Mouse (Mus musculus) gastrocnemius, postnatal 25 days (tissue): Measurements from ENCODE around the gene Prr13. TPM values are rescaled to one million over a fixed set of nuclear protein-coding genes. Genes with fewer than 3 reads are reported as not detected.

Source experiments
- DNase-seq: peaks from one replicate; pipeline ENCODE4 v3.0.0; 2022
- total RNA-seq, 2 experiments: library from RNA; stranded (reverse); gene quantifications; 1 replicate in 1 of 2; 2 replicates in 1 of 2; pipeline ENCODE4 v1.2.3; 2021

The Prr13 gene
- total RNA-seq, 2 experiments from 2014 or later, result 12.9 to 13.2 TPM

- DNase-seq, result no peak
Observed at GRCm38 (mm10) chr15:102503924-102504782, 45.3 kb downstream of the Prr13 start.

DNA sequence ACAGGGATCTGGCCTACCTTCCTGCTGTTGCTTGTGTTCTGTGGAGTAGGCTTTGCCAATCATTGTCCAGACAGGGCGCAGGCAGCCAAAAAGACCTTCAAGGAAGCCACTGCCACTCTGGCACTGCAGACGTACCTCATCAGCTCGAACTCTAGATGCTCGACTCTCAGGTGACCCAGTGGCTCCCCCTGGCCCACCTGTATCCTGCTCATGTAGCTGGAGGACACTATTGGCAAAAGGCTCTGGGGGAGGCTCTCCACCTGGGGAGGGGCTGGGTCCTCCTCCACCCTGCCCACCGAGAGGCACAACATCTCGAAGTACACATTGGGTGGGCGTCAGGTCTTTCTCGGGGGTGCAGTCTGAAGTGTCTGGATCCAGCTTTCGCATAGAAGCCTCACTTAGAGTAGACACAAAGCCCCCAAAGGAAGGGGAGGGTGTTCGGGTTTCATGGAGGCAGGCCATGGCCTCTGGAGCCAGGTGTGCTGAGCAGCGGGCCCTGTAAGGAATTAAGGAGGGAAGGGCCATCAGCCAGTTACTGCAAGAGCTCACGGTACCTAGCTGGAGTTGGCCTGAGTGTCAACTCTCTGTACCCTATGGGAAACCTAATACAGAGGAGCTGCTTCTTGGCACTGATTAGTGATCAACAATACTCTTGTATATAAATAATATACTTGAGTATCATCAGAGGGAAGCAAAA lies 46.4 kb downstream of the Prr13 start:
- DNase-seq, result no peak

DNA sequence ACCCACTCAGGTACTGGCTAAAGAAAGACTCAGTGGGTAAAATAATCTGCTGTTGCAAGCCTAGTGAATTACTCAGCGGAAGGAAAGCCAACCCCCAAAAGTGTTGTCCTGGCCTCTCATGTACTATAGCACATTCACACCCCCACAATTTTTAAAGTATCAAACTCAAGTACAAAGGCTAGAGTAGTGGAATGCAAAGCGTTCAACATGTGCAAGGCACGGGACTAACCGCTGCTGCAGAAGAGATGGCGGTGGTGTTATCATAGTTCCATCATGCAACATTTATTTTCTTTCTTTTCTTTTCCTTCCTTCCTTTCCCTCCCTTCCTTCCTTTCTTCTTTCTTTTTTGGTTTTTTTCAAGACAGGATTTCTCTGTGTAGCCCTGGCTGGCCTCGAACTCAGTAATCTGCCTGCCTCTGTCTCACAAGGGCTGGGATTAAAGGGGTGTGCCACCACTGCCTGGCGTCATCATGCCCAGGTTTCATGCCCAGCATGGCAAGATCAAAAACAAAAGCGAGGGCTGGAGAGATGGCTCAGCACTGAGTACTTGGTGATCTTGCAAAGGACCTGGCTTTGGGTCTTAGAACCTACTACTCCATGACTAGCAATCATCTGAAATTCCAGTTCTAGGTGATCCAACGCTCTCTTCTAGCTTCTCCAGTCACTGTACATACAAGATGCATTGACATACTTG lies 47.1 kb downstream of the Prr13 start:
- DNase-seq, result no peak

GRCm38 (mm10) chr15:102506464-102506830 lies 47.6 kb downstream of the Prr13 start:
- DNase-seq, result no peak

GRCm38 (mm10) chr15:102506864-102507263 lies 48.0 kb downstream of the Prr13 start:
- no peak for DNase-seq

DNA sequence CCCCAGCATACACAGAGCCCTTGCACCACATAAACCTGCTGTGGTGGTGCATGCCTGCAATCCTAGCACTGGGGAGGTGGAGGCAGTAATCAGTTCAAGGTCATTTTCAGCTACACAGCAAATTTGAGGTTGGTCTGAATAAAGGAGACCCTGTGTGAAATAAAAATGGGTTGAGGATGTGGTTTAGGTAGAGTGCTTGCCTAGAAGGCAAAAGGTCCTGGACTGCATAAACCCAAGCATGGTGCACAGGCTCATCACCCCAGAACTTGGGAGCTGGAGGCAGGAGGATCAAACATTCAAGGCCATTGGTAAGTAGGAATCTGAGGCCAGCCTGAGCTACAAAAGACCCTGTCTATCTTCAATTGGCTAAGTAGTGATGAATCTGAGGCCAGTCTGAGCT lies 48.7 kb downstream of the Prr13 start:
- DNase-seq, result no peak

DNA sequence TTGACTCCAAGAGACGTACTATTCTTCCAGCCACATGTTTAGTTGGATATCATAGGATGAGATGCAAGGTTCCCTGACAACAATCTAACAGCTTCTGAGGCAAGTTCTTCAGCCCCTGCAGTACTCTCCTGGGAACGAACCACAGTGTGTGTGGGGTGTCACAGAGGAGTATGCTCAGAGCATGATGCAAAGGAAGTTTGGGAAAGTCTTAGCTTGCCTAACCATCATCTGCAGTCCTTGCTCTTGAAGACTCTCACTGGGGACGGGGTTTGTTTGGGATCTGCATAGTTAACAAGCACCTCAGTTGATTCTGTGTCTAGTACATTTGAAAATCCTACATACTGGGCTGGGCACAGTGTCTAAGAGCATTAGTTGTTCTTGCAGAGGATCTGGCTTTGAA lies 49.5 kb downstream of the Prr13 start:
- no peak for DNase-seq

DNA sequence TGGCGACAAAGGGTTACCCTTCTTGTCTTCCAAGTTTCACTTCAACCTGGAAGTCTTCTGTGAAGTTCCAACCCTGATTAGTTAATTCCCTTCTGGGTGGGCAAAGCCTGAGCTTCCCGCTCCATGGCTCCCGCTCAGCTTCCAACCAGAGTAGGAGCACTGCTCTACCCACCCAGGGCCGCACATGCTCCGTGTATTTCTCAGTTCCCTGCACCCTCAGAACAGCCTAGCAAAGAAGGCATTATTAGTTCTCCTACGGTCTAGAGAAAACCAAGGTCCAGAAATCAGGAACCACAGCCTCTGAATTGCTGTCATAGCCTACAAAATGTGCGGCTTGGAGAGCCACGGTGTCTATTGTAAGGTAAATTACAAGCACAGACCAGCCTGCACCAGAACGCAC lies 51.3 kb downstream of the Prr13 start:
- no peak for DNase-seq

GRCm38 (mm10) chr15:102510590-102511284 lies 51.9 kb downstream of the Prr13 start:
- peak; percentile 77 for DNase-seq

GRCm38 (mm10) chr15:102511285-102511833 lies 52.5 kb downstream of the Prr13 start:
- no peak for DNase-seq

GRCm38 (mm10) chr15:102512010-102512409 lies 53.2 kb downstream of the Prr13 start:
- no peak for DNase-seq

Other genes with a start within 250 kb of the Prr13 start
- 1 to 10 TPM in 1 of 2 experiments, under 1 TPM in 1; 0.41 to 1.2 TPM for gene Itgb7, start 227.1 kb upstream of the Prr13 start, total RNA-seq
- 1 to 10 TPM; 9.3 to 9.8 TPM for gene Rarg, start 201.5 kb upstream of the Prr13 start, total RNA-seq
- not detected for gene Gm9918, start 188.5 kb upstream of the Prr13 start, total RNA-seq
- 10 to 100 TPM; 12.1 to 14.1 TPM for gene Mfsd5, start 179.6 kb upstream of the Prr13 start, total RNA-seq
- gene Espl1, start 162.8 kb upstream of the Prr13 start, total RNA-seq, result 1 to 10 TPM in 1 of 2 experiments, under 1 TPM in 1; 0.51 to 1.4 TPM
- gene Pfdn5, start 132.9 kb upstream of the Prr13 start, total RNA-seq, result 100 to 1,000 TPM; 189 to 204 TPM
- 10 to 100 TPM; 14.0 to 16.2 TPM for gene Myg1, start 127.3 kb upstream of the Prr13 start, total RNA-seq
- gene Aaas, start 108.3 kb upstream of the Prr13 start, total RNA-seq, result 1 to 10 TPM; 6.0 to 7.5 TPM
- gene Sp7, start 91.8 kb upstream of the Prr13 start, total RNA-seq, result not detected
- 10 to 100 TPM; 15.9 to 20.9 TPM for gene Sp1, start 52.9 kb upstream of the Prr13 start, total RNA-seq
- gene Amhr2, start 13.7 kb upstream of the Prr13 start, total RNA-seq, result 1 to 10 TPM; 2.8 to 6.3 TPM
- 100 to 1,000 TPM; 409 to 410 TPM for gene Pcbp2, start 11.5 kb downstream of the Prr13 start, total RNA-seq
- 1 to 10 TPM in 1 of 2 experiments, not detected in 1; 3.8 TPM for gene Gm10337, start 44.7 kb downstream of the Prr13 start, total RNA-seq
- 1 to 10 TPM; 1.7 to 1.8 TPM for gene Map3k12, start 58.0 kb downstream of the Prr13 start, total RNA-seq
- 10 to 100 TPM; 31.9 to 34.6 TPM for gene Tarbp2, start 59.2 kb downstream of the Prr13 start, total RNA-seq
- gene Npff, start 65.9 kb downstream of the Prr13 start, total RNA-seq, result 1 to 10 TPM; 1.3 to 1.8 TPM
- gene Gm28047, start 166.0 kb downstream of the Prr13 start, total RNA-seq, result 1 to 10 TPM in 1 of 2 experiments, not detected in 1; 1.0 TPM
- gene Atf7, start 166.4 kb downstream of the Prr13 start, total RNA-seq, result 10 to 100 TPM; 41.6 to 51.6 TPM
- 10 to 100 TPM; 28.6 to 29.3 TPM for gene Atp5g2, start 213.3 kb downstream of the Prr13 start, total RNA-seq